Mouse (Mus musculus): ENCODE results near the gene Thap3.

The Thap3 gene

DNA sequence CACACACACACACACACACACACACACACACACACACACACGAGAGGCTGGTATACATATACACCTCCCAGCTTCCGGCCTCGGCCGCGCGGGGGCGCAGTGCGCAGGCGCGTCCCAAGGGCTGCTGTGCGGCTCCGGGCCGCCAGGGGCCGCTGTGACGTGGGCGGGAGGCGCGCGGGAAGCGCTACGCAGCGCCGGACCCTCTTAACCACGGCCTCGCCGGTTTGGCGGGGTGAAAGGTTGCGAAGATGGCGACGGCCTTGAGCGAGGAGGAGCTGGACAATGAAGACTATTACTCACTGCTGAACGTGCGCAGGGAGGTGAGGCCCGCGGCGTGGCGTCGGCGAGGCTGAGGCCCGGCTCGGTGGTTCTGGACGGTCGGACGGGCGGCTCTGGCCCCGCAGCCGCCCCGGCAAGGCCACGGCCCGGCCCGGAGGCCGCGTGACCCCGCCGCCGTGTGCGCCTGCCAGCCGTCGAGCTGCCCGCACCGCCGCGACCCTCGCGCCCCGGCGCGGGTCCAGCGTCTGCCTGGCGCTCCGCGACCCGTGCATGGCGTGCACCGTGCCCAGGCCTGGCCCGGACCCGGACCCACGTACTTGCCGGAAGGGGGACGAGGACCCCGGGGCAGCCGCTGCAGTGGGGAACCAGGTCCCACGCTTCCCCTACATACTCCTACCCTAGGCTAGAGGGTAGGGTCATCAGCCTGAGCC is 55.1 kb downstream of the Thap3 start, which contains the start of gene Dnajc11:
TSS of gene Dnajc11 (plus strand) at position 187 of the 710 bp plus-strand sequence.
- peak; percentile 94 for DNase-seq (ENCODE audit: low read depth, low spot score)

All from ZHBTc4 (cell line).